Mouse (Mus musculus): ENCODE results near the gene Aebp2. TPM values are rescaled to one million over a fixed set of nuclear protein-coding genes. Genes with fewer than 3 reads are reported as not detected.

Gene Aebp2
- polyA plus RNA-seq, 1 experiment from 2014 or later, result 13.9 TPM

GRCm38 (mm10) chr6:140678658-140679271 is 56.3 kb downstream of the Aebp2 start:
- Histone ChIP-seq H3K36me3 (ENCODE audit: insufficient read depth, low read length) (no peaks in the 10 kb centered on the region), H3K4me1 (replicated peaks; ENCODE audit: insufficient read depth, low read length) (peaks cover 9% of the 10 kb centered on the region), H3K27ac (no peak overlapping the region; the same call in 1 of the 2 replicates), H3K9me3 (replicated peaks; ENCODE audit: low read length) (no peaks in the 10 kb centered on the region), H3K27me3 (ENCODE audit: insufficient read depth, low read length) (no peaks in the 10 kb centered on the region), H3K9ac (ENCODE audit: low read depth, low read length) (no peak overlapping the region), H3K4me3 (replicated peaks; ENCODE audit: low read depth, low read length) (no peak overlapping the region), H3K4me2 (ENCODE audit: low read length) (peak overlapping the region; percentile 24; the same call in 1 of the 2 replicates)
- no peak for TF ChIP-seq CTCF (IDR thresholded peaks at IDR 0.05; ENCODE audit: low read depth)
- 14% methylated on average over 15 of the region's 15 CpGs for WGBS
- DNase-seq (ENCODE audit: low spot score) (peak; percentile 80), ATAC-seq (replicated peaks; ENCODE audit: low FRiP score, low read depth) (peak; percentile 65)

GRCm38 (mm10) chr6:140680713-140681112 is 58.2 kb downstream of the Aebp2 start:
- DNase-seq (ENCODE audit: low spot score) (no peak), ATAC-seq (replicated peaks; ENCODE audit: low FRiP score, low read depth) (no peak)
- 72% methylated on average over 7 of the region's 7 CpGs for WGBS
- Histone ChIP-seq H3K9ac (ENCODE audit: low read depth, low read length) (no peak overlapping the region), H3K27me3 (ENCODE audit: insufficient read depth, low read length) (no peaks in the 10 kb centered on the region), H3K4me1 (replicated peaks; ENCODE audit: insufficient read depth, low read length) (peaks cover 9% of the 10 kb centered on the region), H3K36me3 (ENCODE audit: insufficient read depth, low read length) (no peaks in the 10 kb centered on the region), H3K27ac (no peak overlapping the region), H3K4me2 (ENCODE audit: low read length) (no peak overlapping the region), H3K9me3 (replicated peaks; ENCODE audit: low read length) (no peaks in the 10 kb centered on the region), H3K4me3 (replicated peaks; ENCODE audit: low read depth, low read length) (no peak overlapping the region)
- no peak for TF ChIP-seq CTCF (IDR thresholded peaks at IDR 0.05; ENCODE audit: low read depth)

GRCm38 (mm10) chr6:140682829-140683228 is 60.4 kb downstream of the Aebp2 start:
- no peak for TF ChIP-seq CTCF (IDR thresholded peaks at IDR 0.05; ENCODE audit: low read depth)
- DNase-seq (ENCODE audit: low spot score) (no peak), ATAC-seq (replicated peaks; ENCODE audit: low FRiP score, low read depth) (no peak)
- WGBS, result 44% methylated on average over 13 of the region's 13 CpGs
- Histone ChIP-seq H3K4me3 (replicated peaks; ENCODE audit: low read depth, low read length) (no peak overlapping the region), H3K9me3 (replicated peaks; ENCODE audit: low read length) (no peaks in the 10 kb centered on the region), H3K9ac (ENCODE audit: low read depth, low read length) (no peak overlapping the region), H3K4me1 (replicated peaks; ENCODE audit: insufficient read depth, low read length) (peaks cover 9% of the 10 kb centered on the region; the same call in 1 of the 2 replicates), H3K36me3 (ENCODE audit: insufficient read depth, low read length) (no peaks in the 10 kb centered on the region), H3K27me3 (ENCODE audit: insufficient read depth, low read length) (no peaks in the 10 kb centered on the region), H3K4me2 (ENCODE audit: low read length) (no peak overlapping the region), H3K27ac (no peak overlapping the region)

GRCm38 (mm10) chr6:140684403-140684802 is 61.9 kb downstream of the Aebp2 start:
- Histone ChIP-seq H3K27ac (no peak overlapping the region), H3K4me1 (replicated peaks; ENCODE audit: insufficient read depth, low read length) (no peaks in the 10 kb centered on the region; the same call in 1 of the 2 replicates), H3K4me2 (ENCODE audit: low read length) (no peak overlapping the region), H3K9me3 (replicated peaks; ENCODE audit: low read length) (no peaks in the 10 kb centered on the region), H3K9ac (ENCODE audit: low read depth, low read length) (no peak overlapping the region), H3K4me3 (replicated peaks; ENCODE audit: low read depth, low read length) (no peak overlapping the region), H3K27me3 (ENCODE audit: insufficient read depth, low read length) (no peaks in the 10 kb centered on the region), H3K36me3 (ENCODE audit: insufficient read depth, low read length) (no peaks in the 10 kb centered on the region)
- 87% methylated on average over 11 of the region's 11 CpGs for WGBS
- ATAC-seq (replicated peaks; ENCODE audit: low FRiP score, low read depth), result no peak
- no peak for DNase-seq (ENCODE audit: low spot score)
- TF ChIP-seq CTCF (IDR thresholded peaks at IDR 0.05; ENCODE audit: low read depth), result no peak

GRCm38 (mm10) chr6:140689617-140690404 is 67.3 kb downstream of the Aebp2 start:
- Histone ChIP-seq H3K4me1 (replicated peaks; ENCODE audit: insufficient read depth, low read length) (no peaks in the 10 kb centered on the region; the same call in 1 of the 2 replicates), H3K27me3 (ENCODE audit: insufficient read depth, low read length) (no peaks in the 10 kb centered on the region), H3K36me3 (ENCODE audit: insufficient read depth, low read length) (no peaks in the 10 kb centered on the region), H3K27ac (peak overlapping the region; percentile 42; the same call in 1 of the 2 replicates), H3K4me3 (replicated peaks; ENCODE audit: low read depth, low read length) (no peak overlapping the region), H3K9me3 (replicated peaks; ENCODE audit: low read length) (no peaks in the 10 kb centered on the region), H3K9ac (ENCODE audit: low read depth, low read length) (no peak overlapping the region), H3K4me2 (ENCODE audit: low read length) (no peak overlapping the region)
- DNase-seq (ENCODE audit: low spot score) (no peak), ATAC-seq (replicated peaks; ENCODE audit: low FRiP score, low read depth) (no peak)
- WGBS, result 84% methylated on average over 16 of the region's 16 CpGs
- no peak for TF ChIP-seq CTCF (IDR thresholded peaks at IDR 0.05; ENCODE audit: low read depth)

- H3K9ac ChIP-seq (ENCODE audit: low read depth, low read length), result no peak overlapping the region
- H3K27me3 ChIP-seq (ENCODE audit: insufficient read depth, low read length), result no peaks in the 10 kb centered on the region
- H3K4me1 ChIP-seq (replicated peaks; ENCODE audit: insufficient read depth, low read length), result no peaks in the 10 kb centered on the region; the same call in 1 of the 2 replicates
- 83% methylated on average over 6 of the region's 6 CpGs for whole genome bisulfite sequencing
- no peak for TF ChIP-seq CTCF (IDR thresholded peaks at IDR 0.05; ENCODE audit: low read depth)
- H3K4me2 ChIP-seq (ENCODE audit: low read length), result no peak overlapping the region
- no peaks in the 10 kb centered on the region for H3K9me3 ChIP-seq (replicated peaks; ENCODE audit: low read length)
- no peaks in the 10 kb centered on the region for H3K36me3 ChIP-seq (ENCODE audit: insufficient read depth, low read length)
- H3K27ac ChIP-seq, result no peak overlapping the region
- H3K4me3 ChIP-seq (replicated peaks; ENCODE audit: low read depth, low read length), result no peak overlapping the region
- DNase-seq (ENCODE audit: low spot score) (no peak), ATAC-seq (replicated peaks; ENCODE audit: low FRiP score, low read depth) (no peak)
Observed at GRCm38 (mm10) chr6:140692160-140692559, 69.7 kb downstream of the Aebp2 start.
